Mouse (Mus musculus) neural tube, embryonic 12.5 days (tissue): ENCODE measurements around the gene Tmem178. TPM values are rescaled to one million over a fixed set of nuclear protein-coding genes. Genes with fewer than 3 reads are reported as not detected.

Experiments
- ATAC-seq: fragments of 200-750 bp; cut with Nextera tagmentation; 2 replicates; pipeline ENCODE4 v1.8.0; 2017; ENCODE audit warnings: low read depth, mild to moderate bottlenecking, moderate TSS enrichment, moderate library complexity; ENCODE audit not compliant: low FRiP score
- H3K27ac ChIP-seq: fragments of 300-500 bp; sonication (generic); 2 replicates; pipeline ENCODE4 v1.5.1; 2016
- H3K27me3 ChIP-seq: fragments of 300-500 bp; sonication (generic); replicated peaks from 2 replicates; pipeline ENCODE4 v1.6.1; 2016; ENCODE audit warnings: mild to moderate bottlenecking
- H3K36me3 ChIP-seq: fragments of 300-500 bp; sonication (generic); 2 replicates; pipeline ENCODE4 v1.6.1; 2016; ENCODE audit warnings: mild to moderate bottlenecking
- H3K4me1 ChIP-seq: fragments of 300-500 bp; sonication (generic); 2 replicates; pipeline ENCODE4 v1.6.1; 2016
- H3K4me2 ChIP-seq: fragments of 300-500 bp; sonication (generic); replicated peaks from 2 replicates; pipeline ENCODE4 v1.6.1; 2016; ENCODE audit warnings: mild to moderate bottlenecking
- H3K4me3 ChIP-seq: fragments of 300-500 bp; sonication (generic); 2 replicates; pipeline ENCODE4 v1.5.1; 2016
- H3K9ac ChIP-seq: fragments of 300-500 bp; sonication (generic); 2 replicates; pipeline ENCODE4 v1.6.1; 2016; ENCODE audit warnings: mild to moderate bottlenecking
- H3K9me3 ChIP-seq: fragments of 300-500 bp; sonication (generic); 2 replicates; pipeline ENCODE4 v1.6.1; 2016; ENCODE audit warnings: mild to moderate bottlenecking
- WGBS: fragments of 180-500 bp; shearing (Covaris S2); methylation state at CpG from one replicate; pipeline ENCODE4 v1.1.7; 2016; 5-methylcytosine and 5-hydroxymethylcytosine counted together
- polyA plus RNA-seq: library from polyadenylated mRNA; unstranded; fragments of >200 nt; fragmentation: Nextera tagmentation; extraction: Ambion mirVana; gene quantifications from 2 replicates; pipeline ENCODE4 v1.2.1, GENCODE M21; 2016

The Tmem178 gene
- polyA plus RNA-seq, 1 experiment from 2014 or later, result 30.7 TPM

DNA sequence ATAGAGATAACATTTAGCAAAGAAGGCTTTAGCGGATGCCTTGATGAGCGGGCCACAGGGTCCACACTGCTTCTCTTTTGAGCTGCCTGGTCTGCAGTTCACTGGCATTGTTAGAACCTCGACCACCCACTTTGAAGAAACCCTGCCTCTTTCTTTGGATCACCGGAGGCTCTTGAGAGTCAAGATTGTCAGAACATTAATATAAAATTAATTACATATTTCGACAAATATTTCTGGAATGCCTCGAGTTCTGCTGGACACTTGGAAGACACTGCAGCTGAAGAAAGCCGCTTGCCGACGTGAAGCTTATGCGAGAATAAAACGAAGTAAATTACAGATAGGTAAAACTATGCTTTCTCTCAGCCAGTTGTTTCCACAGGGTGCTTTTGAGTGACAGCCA is 60.0 kb downstream of the Tmem178 start:
- H3K9ac ChIP-seq, result no peak overlapping the region
- H3K9me3 ChIP-seq, result no peaks in the 10 kb centered on the region
- peaks cover 9% of the 10 kb centered on the region for H3K4me1 ChIP-seq
- H3K4me2 ChIP-seq, result no peak overlapping the region
- WGBS, result 84% methylated on average over 11 of the region's 11 CpGs
- no peak overlapping the region for H3K4me3 ChIP-seq
- H3K36me3 ChIP-seq, result no peaks in the 10 kb centered on the region
- no peak overlapping the region for H3K27ac ChIP-seq
- no peaks in the 10 kb centered on the region for H3K27me3 ChIP-seq
- no peak for ATAC-seq

- Histone ChIP-seq H3K9ac (no peak overlapping the region), H3K36me3 (no peaks in the 10 kb centered on the region), H3K4me2 (no peak overlapping the region), H3K27me3 (no peaks in the 10 kb centered on the region), H3K27ac (no peak overlapping the region), H3K4me3 (no peak overlapping the region), H3K4me1 (peaks cover 14% of the 10 kb centered on the region), H3K9me3 (no peaks in the 10 kb centered on the region)
- WGBS, result 54% methylated on average over 8 of the region's 8 CpGs
- ATAC-seq, result no peak
These were observed 60.9 kb downstream of the Tmem178 start for GRCm38 (mm10) chr17:81005292-81005691.

DNA sequence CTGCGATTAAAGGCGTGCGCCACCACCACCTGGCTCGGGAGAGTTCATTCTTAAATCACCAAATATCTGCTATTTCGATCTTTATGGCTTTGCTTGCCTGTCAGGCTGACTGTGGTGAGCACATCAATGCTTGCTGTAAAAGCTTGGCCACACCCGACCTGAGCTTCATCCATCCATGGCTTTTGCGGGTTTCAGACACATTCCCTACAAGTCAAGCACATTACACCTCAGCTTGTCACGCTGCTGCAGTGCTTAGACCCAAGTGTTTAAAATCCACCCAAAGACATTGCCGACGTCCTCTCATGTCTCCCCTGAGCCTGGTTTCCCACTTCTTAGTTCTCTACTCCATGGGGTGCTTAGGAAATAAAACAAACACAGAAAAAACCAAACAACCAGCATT is 64.7 kb downstream of the Tmem178 start:
- no peak overlapping the region for H3K9ac ChIP-seq
- no peak overlapping the region for H3K4me2 ChIP-seq
- H3K4me1 ChIP-seq, result peaks cover 22% of the 10 kb centered on the region
- ATAC-seq, result no peak
- no peaks in the 10 kb centered on the region for H3K9me3 ChIP-seq
- H3K36me3 ChIP-seq, result no peaks in the 10 kb centered on the region
- no peak overlapping the region for H3K4me3 ChIP-seq
- H3K27me3 ChIP-seq, result no peaks in the 10 kb centered on the region
- 89% methylated on average over 10 of the region's 10 CpGs for WGBS
- no peak overlapping the region for H3K27ac ChIP-seq

- H3K36me3 ChIP-seq, result no peaks in the 10 kb centered on the region
- no peak overlapping the region for H3K9ac ChIP-seq
- no peak overlapping the region for H3K27ac ChIP-seq
- no peak for ATAC-seq
- no peaks in the 10 kb centered on the region for H3K27me3 ChIP-seq
- no peaks in the 10 kb centered on the region for H3K9me3 ChIP-seq
- peaks cover 17% of the 10 kb centered on the region for H3K4me1 ChIP-seq
- 71% methylated on average over 3 of the region's 3 CpGs for WGBS
- H3K4me3 ChIP-seq, result no peak overlapping the region
- no peak overlapping the region for H3K4me2 ChIP-seq
These were observed 65.8 kb downstream of the Tmem178 start for GRCm38 (mm10) chr17:81010199-81010598.

GRCm38 (mm10) chr17:81010844-81011685 is 66.6 kb downstream of the Tmem178 start:
- peak; percentile 26; the same call in 1 of the 2 replicates for ATAC-seq
- H3K27ac ChIP-seq, result no peak overlapping the region

DNA sequence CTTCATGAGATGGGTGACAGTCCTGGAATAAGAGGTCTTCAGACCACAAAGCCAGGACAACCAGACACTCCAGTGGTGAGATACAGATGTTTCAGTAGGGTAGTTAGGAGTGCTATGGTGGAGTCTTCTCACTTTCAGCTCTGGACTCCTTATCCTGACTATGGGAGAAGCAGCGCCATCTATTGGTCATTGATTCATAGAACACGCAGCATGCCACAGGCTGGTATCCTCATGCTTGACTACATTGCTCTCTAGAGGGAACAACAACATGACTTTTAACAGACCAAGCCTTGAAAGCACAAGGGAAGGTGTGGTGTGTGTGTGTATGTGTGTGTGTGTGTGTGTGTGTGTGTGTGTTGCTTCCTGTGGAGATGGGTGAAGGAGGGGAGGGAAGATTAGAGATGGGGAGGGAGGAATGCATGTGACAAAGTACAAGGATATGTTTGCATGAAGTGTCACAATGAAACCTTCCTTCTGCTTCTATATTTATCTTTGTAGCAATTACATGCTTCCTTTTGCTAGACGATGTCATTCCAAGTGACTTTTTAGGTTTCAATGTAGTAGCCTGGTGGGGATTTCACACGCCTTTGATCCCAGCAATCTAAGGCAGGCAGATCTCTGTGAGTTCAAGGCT is 71.5 kb downstream of the Tmem178 start:
- H3K36me3 ChIP-seq, result no peaks in the 10 kb centered on the region
- H3K4me3 ChIP-seq, result no peak overlapping the region
- no peak overlapping the region for H3K9ac ChIP-seq
- H3K9me3 ChIP-seq, result no peaks in the 10 kb centered on the region
- no peaks in the 10 kb centered on the region for H3K27me3 ChIP-seq
- no peak overlapping the region for H3K27ac ChIP-seq
- 55% methylated on average over 4 of the region's 4 CpGs for WGBS
- H3K4me1 ChIP-seq, result peaks cover 8% of the 10 kb centered on the region
- H3K4me2 ChIP-seq, result no peak overlapping the region
- ATAC-seq, result peak; percentile 52; the same call in 1 of the 2 replicates

More at GRCm38 (mm10) chr17:81010844-81011685, 66.6 kb downstream of the Tmem178 start:
- Histone ChIP-seq H3K9ac (no peak overlapping the region), H3K4me3 (no peak overlapping the region), H3K36me3 (no peaks in the 10 kb centered on the region), H3K27me3 (no peaks in the 10 kb centered on the region), H3K9me3 (no peaks in the 10 kb centered on the region), H3K4me1 (peaks cover 15% of the 10 kb centered on the region), H3K4me2 (no peak overlapping the region)
- WGBS, result 80% methylated on average over 18 of the region's 18 CpGs

- Histone ChIP-seq H3K27ac (no peak overlapping the region), H3K36me3 (no peaks in the 10 kb centered on the region), H3K9ac (no peak overlapping the region), H3K4me2 (no peak overlapping the region), H3K4me3 (no peak overlapping the region), H3K9me3 (no peaks in the 10 kb centered on the region), H3K4me1 (peaks cover 3% of the 10 kb centered on the region; the same call in 1 of the 2 replicates), H3K27me3 (no peaks in the 10 kb centered on the region)
- WGBS, result 53% methylated on average over 1 of the region's 1 CpGs
- no peak for ATAC-seq
These were observed 72.7 kb downstream of the Tmem178 start for GRCm38 (mm10) chr17:81017132-81017531.

DNA sequence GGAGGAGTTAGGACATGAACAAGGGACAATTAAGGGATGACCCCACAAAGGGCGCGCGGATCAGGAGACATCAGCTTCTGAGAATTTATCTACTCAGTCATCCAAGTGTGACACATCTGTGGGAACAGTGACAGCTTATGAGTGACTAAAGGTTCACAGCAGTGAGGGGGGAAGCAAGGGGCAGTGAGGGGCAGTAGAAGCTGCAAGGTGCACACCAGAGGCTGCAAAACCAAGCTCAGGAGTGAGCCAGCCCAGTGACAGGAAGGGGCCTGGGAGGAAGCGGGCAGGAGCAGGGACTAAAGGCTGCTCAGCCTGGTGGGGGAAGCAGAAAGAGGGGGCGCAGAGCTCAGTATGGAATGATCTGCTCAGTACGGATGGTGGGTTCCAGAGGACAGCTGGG is 82.9 kb downstream of the Tmem178 start:
- Histone ChIP-seq H3K27ac (no peak overlapping the region), H3K4me2 (no peak overlapping the region), H3K9me3 (no peaks in the 10 kb centered on the region), H3K4me1 (no peaks in the 10 kb centered on the region), H3K36me3 (peaks cover 13% of the 10 kb centered on the region), H3K9ac (no peak overlapping the region), H3K4me3 (no peak overlapping the region), H3K27me3 (no peaks in the 10 kb centered on the region)
- WGBS, result 78% methylated on average over 6 of the region's 6 CpGs
- peak; percentile 44; the same call in 1 of the 2 replicates for ATAC-seq

DNA sequence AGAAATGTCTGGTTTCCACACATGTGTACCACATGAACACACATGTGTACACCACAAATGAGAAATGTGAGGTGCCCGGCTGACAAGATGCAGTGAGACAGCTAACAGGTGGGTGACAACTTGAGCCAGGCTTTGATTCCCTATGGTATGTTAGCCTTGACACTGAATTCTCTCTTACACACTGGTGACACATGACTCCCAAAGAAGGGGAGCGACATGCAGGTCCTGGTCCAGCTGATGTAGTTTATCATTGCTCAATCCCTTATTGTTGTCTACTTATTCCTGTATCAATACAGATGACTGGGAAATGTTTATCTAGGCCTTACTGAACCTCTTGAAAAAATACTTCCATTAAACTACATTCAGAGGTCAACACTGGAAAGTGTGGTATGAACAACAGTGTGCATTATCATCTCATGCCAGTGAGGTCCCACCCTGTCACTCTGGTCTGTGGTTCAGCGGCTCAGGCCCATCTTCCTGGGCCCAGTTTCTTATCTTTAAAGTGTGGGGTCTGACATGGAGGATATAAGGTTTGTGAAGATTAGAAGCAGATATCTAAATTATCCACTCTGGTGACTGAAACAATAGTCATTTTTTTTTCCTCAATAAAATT is 87.5 kb downstream of the Tmem178 start:
- ATAC-seq, result no peak
- WGBS, result 93% methylated on average over 3 of the region's 3 CpGs
- H3K36me3 ChIP-seq, result peaks cover 19% of the 10 kb centered on the region
- H3K4me3 ChIP-seq, result no peak overlapping the region
- no peaks in the 10 kb centered on the region for H3K27me3 ChIP-seq
- H3K4me1 ChIP-seq, result no peaks in the 10 kb centered on the region
- no peak overlapping the region for H3K4me2 ChIP-seq
- H3K9ac ChIP-seq, result no peak overlapping the region
- no peak overlapping the region for H3K27ac ChIP-seq
- no peaks in the 10 kb centered on the region for H3K9me3 ChIP-seq

GRCm38 (mm10) chr17:81032957-81033356 is 88.5 kb downstream of the Tmem178 start:
- ATAC-seq, result no peak
- H3K36me3 ChIP-seq, result peaks cover 23% of the 10 kb centered on the region
- no peak overlapping the region for H3K27ac ChIP-seq
- no peaks in the 10 kb centered on the region for H3K27me3 ChIP-seq
- no peak overlapping the region for H3K4me3 ChIP-seq
- no peak overlapping the region for H3K4me2 ChIP-seq
- 89% methylated on average over 2 of the region's 2 CpGs for WGBS
- H3K9ac ChIP-seq, result no peak overlapping the region
- no peaks in the 10 kb centered on the region for H3K4me1 ChIP-seq
- no peaks in the 10 kb centered on the region for H3K9me3 ChIP-seq

GRCm38 (mm10) chr17:81035354-81035753 is 90.9 kb downstream of the Tmem178 start:
- H3K4me3 ChIP-seq, result no peak overlapping the region
- H3K4me1 ChIP-seq, result no peaks in the 10 kb centered on the region
- H3K4me2 ChIP-seq, result no peak overlapping the region
- H3K27me3 ChIP-seq, result no peaks in the 10 kb centered on the region
- WGBS, result 87% methylated on average over 5 of the region's 5 CpGs
- H3K9ac ChIP-seq, result no peak overlapping the region
- no peak for ATAC-seq
- peaks cover 27% of the 10 kb centered on the region for H3K36me3 ChIP-seq
- H3K9me3 ChIP-seq, result no peaks in the 10 kb centered on the region
- H3K27ac ChIP-seq, result no peak overlapping the region

DNA sequence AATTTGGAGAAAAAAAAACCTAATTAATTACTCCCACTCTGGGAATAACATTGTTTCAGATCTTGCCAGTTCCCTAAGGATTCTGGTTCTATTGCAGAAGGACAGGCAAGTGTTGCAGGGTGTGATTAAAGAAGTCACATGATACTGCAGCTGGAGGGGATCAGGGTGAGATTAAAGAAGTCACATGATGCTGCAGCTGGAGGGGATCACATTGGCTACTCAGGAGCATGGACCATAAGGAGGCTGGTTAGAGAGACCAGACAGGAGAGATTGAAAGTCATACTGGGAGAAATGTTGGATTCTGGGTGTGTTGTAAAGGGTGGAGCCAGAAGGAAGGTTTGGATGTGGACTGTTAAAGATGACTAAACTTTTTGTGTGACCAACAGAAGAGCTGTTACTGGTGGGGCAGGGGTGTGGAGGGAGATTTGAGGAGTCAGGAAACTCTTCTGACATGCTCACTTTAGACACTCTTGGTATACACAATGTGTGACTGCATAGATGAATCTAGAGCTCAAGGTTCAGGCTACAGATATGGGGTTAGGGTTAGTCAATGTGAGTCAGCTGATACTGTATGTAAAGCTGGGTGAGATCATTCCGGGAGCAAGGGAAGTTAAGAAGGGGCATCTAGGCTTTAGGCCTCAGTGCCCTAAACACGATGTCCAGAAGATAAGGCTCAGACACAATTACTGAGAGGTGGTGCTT is 94.4 kb downstream of the Tmem178 start:
- no peak for ATAC-seq
- no peaks in the 10 kb centered on the region for H3K4me1 ChIP-seq
- H3K36me3 ChIP-seq, result peaks cover 35% of the 10 kb centered on the region
- no peak overlapping the region for H3K27ac ChIP-seq
- H3K9ac ChIP-seq, result no peak overlapping the region
- no peaks in the 10 kb centered on the region for H3K9me3 ChIP-seq
- H3K4me2 ChIP-seq, result no peak overlapping the region
- 93% methylated on average over 2 of the region's 2 CpGs for WGBS
- H3K27me3 ChIP-seq, result no peaks in the 10 kb centered on the region
- H3K4me3 ChIP-seq, result no peak overlapping the region
